Mouse (Mus musculus): ENCODE results near the gene Htra2. TPM values are rescaled to one million over a fixed set of nuclear protein-coding genes. Genes with fewer than 3 reads are reported as not detected.

The Htra2 gene
- polyA plus RNA-seq, 1 experiment: 58.2 TPM

DNA sequence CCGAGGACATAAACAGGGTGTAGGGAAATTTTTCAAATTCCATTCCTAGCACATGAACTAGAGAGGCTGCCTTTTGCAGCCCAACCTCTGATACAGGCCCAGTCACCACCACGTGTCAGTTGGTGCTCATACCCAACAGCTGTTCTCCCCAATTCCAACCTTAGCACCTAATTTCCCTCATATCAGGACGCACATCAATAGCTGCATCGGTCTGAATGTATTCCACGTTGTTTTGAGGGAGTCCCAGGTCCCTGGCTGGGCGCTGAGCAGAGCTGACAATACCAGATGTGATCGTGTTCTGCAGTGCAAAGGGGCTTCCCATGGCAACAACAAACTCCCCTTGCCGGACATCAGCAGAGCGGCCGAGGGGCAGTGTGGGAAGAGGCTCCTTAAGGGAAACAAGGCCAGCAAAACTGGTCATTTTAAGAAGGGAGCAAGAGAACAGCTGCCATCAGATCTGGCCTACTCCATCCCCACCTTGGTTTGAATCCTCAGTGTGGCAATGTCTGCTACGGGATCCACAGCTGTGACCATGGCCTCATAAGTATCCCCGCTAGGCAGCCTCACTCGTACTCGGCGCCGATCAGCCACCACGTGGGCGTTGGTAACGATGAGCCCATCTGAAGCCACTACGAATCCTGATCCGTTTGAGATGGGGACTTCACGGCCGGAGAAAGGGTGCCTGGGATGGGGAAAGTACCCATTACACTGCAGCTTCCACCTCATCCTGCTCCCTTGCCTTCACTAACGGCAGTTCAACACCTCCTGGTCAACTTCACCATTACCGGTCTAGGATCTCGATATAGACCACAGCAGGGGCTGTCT, 1.7 kb downstream of the Htra2 start:
- H3K27ac ChIP-seq (ENCODE audit: insufficient read depth, low read length): peak overlapping the region; percentile 52; the same call in 1 of the 2 replicates

GRCm38 (mm10) chr6:83049367-83049766, 5.7 kb downstream of the Htra2 start:
- H3K4me1 ChIP-seq (ENCODE audit: control insufficient read depth, insufficient read depth, low read length): peaks cover 7% of the 10 kb centered on the region
- 74% methylated on average over 10 of the region's 10 CpGs for WGBS
- no peak for DNase-seq
- TF ChIP-seq CTCF (IDR thresholded peaks at IDR 0.05; ENCODE audit: borderline replicate concordance, insufficient read depth, low read depth, low read length) (no peak), POLR2A (IDR thresholded peaks at IDR 0.05; ENCODE audit: borderline replicate concordance, insufficient read depth, low read length) (no peak)
- no peaks in the 10 kb centered on the region for H3K27me3 ChIP-seq (ENCODE audit: control insufficient read depth, insufficient read depth, low read length)
- no peak overlapping the region for H3K27ac ChIP-seq (ENCODE audit: insufficient read depth, low read length)
- no peak overlapping the region for H3K4me3 ChIP-seq (replicated peaks; ENCODE audit: insufficient read depth, low read depth, low read length)

More for the DNA sequence above, 1.7 kb downstream of the Htra2 start:
- no peaks in the 10 kb centered on the region for H3K27me3 ChIP-seq (ENCODE audit: control insufficient read depth, insufficient read depth, low read length)
- TF ChIP-seq CTCF (IDR thresholded peaks at IDR 0.05; ENCODE audit: borderline replicate concordance, insufficient read depth, low read depth, low read length) (no peak), POLR2A (IDR thresholded peaks at IDR 0.05; ENCODE audit: borderline replicate concordance, insufficient read depth, low read length) (no peak)
- H3K4me1 ChIP-seq (ENCODE audit: control insufficient read depth, insufficient read depth, low read length): peaks cover 14% of the 10 kb centered on the region
- 3% methylated on average over 26 of the region's 26 CpGs for WGBS
- H3K4me3 ChIP-seq (replicated peaks; ENCODE audit: insufficient read depth, low read depth, low read length): peak overlapping the region; percentile 83
- peak in 1 of 2 experiments; percentile 38 for DNase-seq

GRCm38 (mm10) chr6:83044742-83045141, 10.3 kb downstream of the Htra2 start:
- Histone ChIP-seq H3K27ac (ENCODE audit: insufficient read depth, low read length) (no peak overlapping the region), H3K4me3 (replicated peaks; ENCODE audit: insufficient read depth, low read depth, low read length) (no peak overlapping the region), H3K27me3 (ENCODE audit: control insufficient read depth, insufficient read depth, low read length) (no peaks in the 10 kb centered on the region), H3K4me1 (ENCODE audit: control insufficient read depth, insufficient read depth, low read length) (no peaks in the 10 kb centered on the region)
- no peak for DNase-seq
- no peak for TF ChIP-seq POLR2A (IDR thresholded peaks at IDR 0.05; ENCODE audit: borderline replicate concordance, insufficient read depth, low read length)
- TF ChIP-seq CTCF (IDR thresholded peaks at IDR 0.05; ENCODE audit: borderline replicate concordance, insufficient read depth, low read depth, low read length): no peak
- 62% methylated on average over 9 of the region's 9 CpGs for WGBS

DNA sequence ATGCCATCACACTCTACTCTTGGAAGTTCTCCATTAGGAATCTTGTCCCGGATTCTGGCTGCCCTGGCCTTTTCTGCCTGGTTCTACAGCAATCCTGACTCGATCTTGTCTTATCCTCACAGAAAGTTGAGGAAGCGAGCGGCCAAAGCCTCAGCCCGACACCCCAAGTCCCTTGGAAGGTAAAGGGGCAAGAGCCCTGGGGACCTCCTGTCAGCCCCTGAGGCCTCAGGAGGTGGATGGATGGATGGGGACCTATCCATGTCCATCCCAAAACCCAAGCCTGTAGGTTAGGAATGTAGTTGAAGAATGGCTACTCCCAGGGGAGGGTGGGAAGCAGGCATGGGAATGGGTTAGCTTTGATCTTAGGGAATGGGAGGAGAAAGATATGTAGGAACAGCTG, 11.1 kb downstream of the Htra2 start:
- no peaks in the 10 kb centered on the region for H3K27me3 ChIP-seq (ENCODE audit: control insufficient read depth, insufficient read depth, low read length)
- no peaks in the 10 kb centered on the region for H3K4me1 ChIP-seq (ENCODE audit: control insufficient read depth, insufficient read depth, low read length)
- WGBS: 88% methylated on average over 5 of the region's 5 CpGs
- H3K27ac ChIP-seq (ENCODE audit: insufficient read depth, low read length): no peak overlapping the region
- TF ChIP-seq CTCF (IDR thresholded peaks at IDR 0.05; ENCODE audit: borderline replicate concordance, insufficient read depth, low read depth, low read length): no peak
- no peak for TF ChIP-seq POLR2A (IDR thresholded peaks at IDR 0.05; ENCODE audit: borderline replicate concordance, insufficient read depth, low read length)
- no peak for DNase-seq
- H3K4me3 ChIP-seq (replicated peaks; ENCODE audit: insufficient read depth, low read depth, low read length): no peak overlapping the region

- 58% methylated on average over 6 of the region's 6 CpGs for WGBS
- no peaks in the 10 kb centered on the region for H3K27me3 ChIP-seq (ENCODE audit: control insufficient read depth, insufficient read depth, low read length)
- H3K4me1 ChIP-seq (ENCODE audit: control insufficient read depth, insufficient read depth, low read length): no peaks in the 10 kb centered on the region
- DNase-seq: no peak
- TF ChIP-seq CTCF (IDR thresholded peaks at IDR 0.05; ENCODE audit: borderline replicate concordance, insufficient read depth, low read depth, low read length): no peak
- no peak for TF ChIP-seq POLR2A (IDR thresholded peaks at IDR 0.05; ENCODE audit: borderline replicate concordance, insufficient read depth, low read length)
- no peak overlapping the region for H3K27ac ChIP-seq (ENCODE audit: insufficient read depth, low read length)
- H3K4me3 ChIP-seq (replicated peaks; ENCODE audit: insufficient read depth, low read depth, low read length): no peak overlapping the region
Measured at GRCm38 (mm10) chr6:83043561-83043960, 11.5 kb downstream of the Htra2 start.

GRCm38 (mm10) chr6:83040601-83041000, 14.5 kb downstream of the Htra2 start:
- no peak overlapping the region for H3K27ac ChIP-seq (ENCODE audit: insufficient read depth, low read length)
- 80% methylated on average over 5 of the region's 5 CpGs for WGBS
- no peak overlapping the region for H3K4me3 ChIP-seq (replicated peaks; ENCODE audit: insufficient read depth, low read depth, low read length)
- TF ChIP-seq POLR2A (IDR thresholded peaks at IDR 0.05; ENCODE audit: borderline replicate concordance, insufficient read depth, low read length) (no peak), CTCF (IDR thresholded peaks at IDR 0.05; ENCODE audit: borderline replicate concordance, insufficient read depth, low read depth, low read length) (no peak)
- no peaks in the 10 kb centered on the region for H3K4me1 ChIP-seq (ENCODE audit: control insufficient read depth, insufficient read depth, low read length)
- H3K27me3 ChIP-seq (ENCODE audit: control insufficient read depth, insufficient read depth, low read length): no peaks in the 10 kb centered on the region
- no peak for DNase-seq

- TF ChIP-seq CTCF (IDR thresholded peaks at IDR 0.05; ENCODE audit: borderline replicate concordance, insufficient read depth, low read depth, low read length) (no peak), POLR2A (IDR thresholded peaks at IDR 0.05; ENCODE audit: borderline replicate concordance, insufficient read depth, low read length) (0 out of 2 replicates have a peak, but pooled peaks have one; percentile 12)
- peak; percentile 85 to 89 for DNase-seq
- H3K27ac ChIP-seq (ENCODE audit: insufficient read depth, low read length): no peak overlapping the region
- no peaks in the 10 kb centered on the region; the same call in 1 of the 2 replicates for H3K27me3 ChIP-seq (ENCODE audit: control insufficient read depth, insufficient read depth, low read length)
- 10% methylated on average over 24 of the region's 24 CpGs for WGBS
- H3K4me1 ChIP-seq (ENCODE audit: control insufficient read depth, insufficient read depth, low read length): no peaks in the 10 kb centered on the region
- H3K4me3 ChIP-seq (replicated peaks; ENCODE audit: insufficient read depth, low read depth, low read length): peak overlapping the region; percentile 32
Measured at GRCm38 (mm10) chr6:83038496-83039012, 16.5 kb downstream of the Htra2 start.

- no peak for TF ChIP-seq POLR2A (IDR thresholded peaks at IDR 0.05; ENCODE audit: borderline replicate concordance, insufficient read depth, low read length)
- TF ChIP-seq CTCF (IDR thresholded peaks at IDR 0.05; ENCODE audit: borderline replicate concordance, insufficient read depth, low read depth, low read length): no peak
- Histone ChIP-seq H3K27me3 (ENCODE audit: control insufficient read depth, insufficient read depth, low read length) (peaks cover 3% of the 10 kb centered on the region; the same call in 1 of the 2 replicates), H3K27ac (ENCODE audit: insufficient read depth, low read length) (no peak overlapping the region), H3K4me1 (ENCODE audit: control insufficient read depth, insufficient read depth, low read length) (0 out of 2 replicates have a peak, but pooled peaks cover 2% of the 10 kb centered on the region), H3K4me3 (replicated peaks; ENCODE audit: insufficient read depth, low read depth, low read length) (no peak overlapping the region)
- no peak for DNase-seq
- WGBS: 88% methylated on average over 8 of the region's 8 CpGs
Measured at GRCm38 (mm10) chr6:83037188-83037587, 17.9 kb downstream of the Htra2 start.
